Mouse (Mus musculus): ENCODE measurements around the gene Chrm5.

- TF ChIP-seq CTCF (IDR thresholded peaks at IDR 0.05; ENCODE audit: control insufficient read depth, insufficient read depth, low read length) = no peak
- TF ChIP-seq POLR2A (IDR thresholded peaks at IDR 0.05; ENCODE audit: borderline replicate concordance, control insufficient read depth, low read depth, low read length) = no peak
These were observed 37.1 kb downstream of the Chrm5 start for GRCm38 (mm10) chr2:112443491-112443890.

Data from bone marrow, adult 2 months (tissue).